Mouse (Mus musculus) 3T3-L1 (cell line): ENCODE results near the gene Mapkapk3.

Experiments used
- DNase-seq: peaks from one replicate; pipeline ENCODE4 v3.0.0-alpha.2; 2015; ENCODE audit warnings: low read depth, low spot score

The Mapkapk3 gene

DNA sequence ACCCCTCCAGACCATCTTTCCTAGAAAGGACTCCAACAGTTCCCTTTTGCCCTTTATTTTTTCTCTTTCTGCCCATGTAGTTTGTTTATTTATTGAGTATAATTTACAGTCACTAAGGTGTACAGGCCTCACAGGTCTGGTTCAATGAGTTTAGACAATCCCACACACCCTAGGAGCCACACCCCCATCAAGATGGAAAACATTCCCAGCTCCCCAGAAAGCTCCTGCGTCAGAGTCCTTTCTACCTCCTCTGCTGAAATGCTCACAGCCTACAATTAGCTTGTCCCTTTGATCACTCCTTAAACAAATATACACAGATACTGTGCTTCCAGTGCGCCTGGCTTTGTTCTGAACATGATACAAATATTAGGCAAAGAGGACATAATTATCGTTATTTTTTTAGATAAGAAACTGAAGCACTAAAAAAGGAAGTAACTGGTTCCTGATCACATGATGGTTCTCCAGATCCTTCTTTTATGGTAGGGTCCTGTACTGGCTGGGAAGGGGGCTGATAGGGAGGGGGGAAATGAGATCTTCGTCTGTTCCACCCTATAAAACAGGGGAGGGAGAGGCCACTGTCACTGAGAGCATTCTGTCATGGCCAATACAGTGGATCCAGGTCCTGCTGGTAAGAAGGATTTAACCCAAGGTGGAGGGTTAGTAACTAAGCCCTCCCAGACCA is 21.8 kb downstream of the Mapkapk3 start:
- no peak for DNase-seq

DNA sequence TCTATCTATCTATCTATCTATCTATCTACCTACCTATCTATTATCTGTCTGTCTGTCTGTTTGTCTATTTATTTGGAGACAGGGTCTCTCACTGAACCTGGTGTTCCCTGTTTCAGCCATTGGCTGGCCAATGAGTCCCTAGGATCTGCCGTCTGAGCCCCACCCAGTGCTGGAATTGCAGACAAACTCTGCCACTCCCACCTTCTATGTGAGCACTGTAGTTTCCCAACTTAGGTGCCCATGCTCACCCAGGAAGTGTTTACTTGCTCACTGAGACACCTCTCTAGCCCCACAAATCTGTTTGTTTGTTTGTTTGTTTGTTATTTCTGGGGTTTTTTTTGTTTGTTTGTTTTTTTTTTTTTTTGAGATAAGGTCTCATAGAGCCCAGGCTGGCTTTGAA is 22.6 kb downstream of the Mapkapk3 start:
- DNase-seq = no peak

DNA sequence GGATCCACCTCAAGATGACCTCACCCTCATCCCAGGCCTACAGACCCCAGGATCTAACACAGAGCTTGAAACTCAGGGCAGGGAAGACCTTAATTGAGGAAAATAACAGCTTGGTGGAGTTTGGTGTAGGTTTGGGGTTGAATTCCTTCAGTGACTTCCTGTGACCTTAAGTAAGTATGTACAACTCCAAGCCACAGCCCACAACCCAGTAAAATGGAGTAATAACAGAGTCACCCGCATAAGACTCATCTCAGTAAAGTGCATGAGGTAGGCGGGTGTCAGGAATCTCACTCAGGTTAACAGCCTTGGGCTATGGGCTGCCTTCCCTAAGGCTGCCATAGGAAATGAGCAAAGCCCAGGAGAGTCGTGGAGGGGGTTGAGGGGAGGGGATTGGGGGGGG is 24.9 kb downstream of the Mapkapk3 start:
- DNase-seq = peak; percentile 55

DNA sequence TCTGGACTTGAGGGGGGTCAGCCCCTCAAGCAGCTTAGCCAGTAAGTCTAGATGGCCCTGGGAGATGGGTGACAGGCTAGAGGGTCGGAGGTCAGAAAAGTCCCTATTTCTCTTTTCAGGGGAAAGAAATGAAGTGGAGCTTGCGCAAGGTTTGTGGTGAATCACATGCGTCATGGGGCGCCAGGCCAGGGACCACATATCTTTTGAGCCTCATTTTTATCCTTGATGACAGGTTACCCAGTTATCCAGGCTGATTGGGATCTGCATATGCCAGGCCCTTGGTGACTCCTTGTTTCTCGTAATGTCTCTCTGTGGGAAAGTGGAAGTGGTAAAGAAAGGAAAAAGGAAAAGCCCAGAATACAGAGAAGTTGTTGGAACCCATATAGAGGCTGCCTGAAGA is 25.8 kb downstream of the Mapkapk3 start:
- peak; percentile 92 for DNase-seq

DNA sequence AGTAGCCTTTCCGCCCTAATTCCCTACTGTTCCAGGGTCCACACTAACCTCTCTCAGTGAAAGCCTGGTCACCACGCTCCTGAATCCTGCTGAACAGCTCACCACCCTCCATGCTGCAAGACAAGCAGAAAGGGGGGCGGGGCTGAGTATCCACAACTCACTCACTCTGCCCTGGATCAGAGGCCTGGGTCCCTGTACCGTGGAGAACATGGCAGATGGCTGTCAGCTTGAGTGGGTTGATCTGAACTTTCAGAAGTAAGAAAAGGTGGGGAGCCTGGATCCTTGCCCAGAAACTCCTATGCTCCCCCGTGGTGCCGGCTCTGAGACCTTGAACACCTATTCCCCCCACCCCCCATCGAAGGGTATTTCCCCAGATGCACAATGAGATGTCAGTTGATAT is 27.3 kb downstream of the Mapkapk3 start:
- DNase-seq = no peak

DNA sequence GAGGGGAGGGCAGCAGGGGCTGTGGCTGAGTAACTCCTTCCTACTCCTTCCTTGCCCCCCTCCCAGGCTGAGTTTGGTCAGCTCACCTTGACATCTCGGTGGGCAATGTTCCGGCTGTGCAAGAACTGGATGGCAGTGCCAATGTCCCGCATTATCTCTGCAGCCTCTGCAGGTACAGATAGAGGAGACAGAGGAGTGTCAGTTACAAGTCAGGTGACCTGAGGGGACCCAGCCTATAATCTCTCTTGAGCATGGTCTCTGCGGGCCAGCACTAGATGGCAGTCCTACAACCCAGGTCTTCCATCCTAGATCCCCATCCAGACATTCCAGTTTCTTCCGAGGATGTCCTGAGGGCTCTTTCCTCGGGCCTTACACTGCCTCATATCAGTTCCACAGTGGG is 27.9 kb downstream of the Mapkapk3 start:
- no peak for DNase-seq

DNA sequence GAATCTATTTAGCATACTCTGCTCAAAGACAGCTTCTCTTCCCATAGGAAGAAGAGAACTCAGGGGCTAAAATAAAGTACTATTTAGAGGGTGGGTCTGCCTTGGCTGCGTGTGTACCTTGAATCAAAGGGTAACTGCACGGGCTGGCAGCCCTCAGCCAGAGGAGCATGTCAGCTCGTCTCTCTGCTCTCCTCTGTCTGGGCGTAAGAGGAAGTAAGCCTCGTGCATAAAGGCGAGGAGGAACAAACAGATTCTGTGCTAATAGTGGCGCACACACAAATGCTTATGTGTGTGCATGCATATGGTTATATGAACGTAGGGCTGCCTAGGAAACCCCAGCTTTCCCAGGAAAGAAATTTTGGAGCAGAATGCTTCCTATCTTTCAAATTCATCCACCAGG is 28.8 kb downstream of the Mapkapk3 start:
- no peak for DNase-seq

DNA sequence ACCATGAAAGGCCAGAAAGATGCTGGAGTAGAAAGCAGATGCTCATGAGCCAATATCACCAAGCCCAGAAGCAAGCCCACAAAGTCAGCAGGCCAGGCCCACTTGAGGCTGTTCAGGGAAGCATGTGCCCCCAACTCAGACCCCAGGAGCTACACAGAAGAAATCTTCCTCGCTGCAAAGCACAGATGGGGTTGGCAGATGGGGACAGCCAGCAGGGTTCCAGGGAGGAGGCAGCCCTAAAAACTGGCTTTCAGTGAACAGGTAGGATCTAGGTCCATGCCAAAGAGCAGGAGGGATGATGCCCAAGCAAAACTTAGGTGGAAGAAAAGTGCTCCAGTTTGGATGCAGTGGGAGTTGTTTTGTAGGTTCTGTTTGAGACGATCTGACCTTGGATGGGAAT is 29.2 kb downstream of the Mapkapk3 start:
- DNase-seq = no peak

DNA sequence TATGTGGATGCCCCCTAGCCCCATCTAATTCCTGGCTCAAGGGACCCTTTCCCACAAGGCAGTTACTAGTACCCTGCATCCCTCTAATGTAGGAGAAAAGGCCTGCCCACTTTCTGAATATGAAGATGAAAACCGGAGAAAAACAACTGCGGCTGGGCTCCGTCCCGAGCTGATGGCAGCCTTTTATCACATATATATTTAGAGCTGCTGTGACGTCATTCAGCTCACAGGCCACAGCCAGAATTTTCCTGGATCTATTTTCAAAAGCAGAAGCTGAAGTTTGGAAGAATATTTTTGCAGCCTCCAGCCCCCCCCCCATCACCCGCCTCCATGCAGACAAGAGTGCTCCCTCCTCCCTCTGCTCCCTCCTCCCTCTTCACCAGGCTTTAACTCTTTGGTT is 30.1 kb downstream of the Mapkapk3 start:
- no peak for DNase-seq

DNA sequence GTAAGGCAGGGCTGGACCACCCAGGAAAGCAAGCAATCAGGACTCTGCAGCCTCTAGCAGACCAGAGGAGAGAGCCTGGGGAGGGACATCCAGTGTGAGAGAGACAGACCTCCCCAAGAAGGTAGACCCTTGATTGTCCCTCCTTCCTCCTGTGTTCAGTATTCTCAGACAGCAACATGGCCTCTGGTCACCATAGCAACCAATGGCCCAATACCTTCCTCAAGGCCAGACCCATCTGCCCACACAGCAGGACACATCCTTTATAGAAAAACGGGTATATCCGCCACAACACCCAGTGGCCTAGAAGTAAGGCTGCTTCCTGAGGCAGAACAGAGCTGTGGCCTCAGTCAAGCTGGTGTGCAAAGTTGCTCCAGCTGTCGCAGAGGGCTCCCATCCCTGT is 34.1 kb downstream of the Mapkapk3 start:
- DNase-seq = no peak

DNA sequence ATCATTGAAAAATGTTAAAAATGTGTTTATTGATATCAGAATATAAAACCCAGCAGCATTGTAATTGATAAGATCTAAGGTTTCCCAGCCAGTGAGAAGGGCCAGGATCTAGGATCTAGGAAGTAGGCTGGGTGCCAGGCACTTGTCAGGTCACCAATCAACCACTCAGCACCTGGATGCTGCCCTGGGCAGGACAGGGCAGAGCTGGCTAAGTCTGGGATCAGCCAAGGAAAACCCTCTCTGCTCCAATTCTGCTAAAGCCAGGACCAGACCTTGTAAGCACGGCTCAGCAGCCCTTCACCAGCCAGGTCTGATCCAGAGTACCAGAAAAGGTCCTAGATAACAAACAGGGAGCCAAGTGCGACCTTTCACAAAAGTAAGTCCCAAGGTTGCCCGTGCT is 34.8 kb downstream of the Mapkapk3 start:
- DNase-seq = no peak

DNA sequence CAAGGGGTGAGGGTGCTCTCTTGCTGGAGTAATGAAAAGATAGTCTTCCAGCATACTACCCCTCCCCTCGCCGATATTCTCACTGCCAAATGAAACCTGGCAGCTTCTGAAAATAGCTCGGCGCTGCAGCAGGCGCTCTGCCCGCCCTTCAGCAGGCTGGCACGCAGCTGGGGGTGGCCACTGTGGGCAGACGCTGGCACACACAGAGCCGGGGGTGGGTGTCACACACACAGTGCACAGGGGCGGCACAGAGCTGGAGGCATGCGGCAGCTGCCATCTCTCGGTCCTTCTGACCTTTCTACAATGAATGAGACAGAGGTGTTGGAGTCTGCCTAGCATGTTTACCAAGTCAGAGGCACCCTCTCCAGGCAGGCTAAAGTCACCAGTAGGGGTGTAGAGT is 35.2 kb downstream of the Mapkapk3 start:
- no peak for DNase-seq

DNA sequence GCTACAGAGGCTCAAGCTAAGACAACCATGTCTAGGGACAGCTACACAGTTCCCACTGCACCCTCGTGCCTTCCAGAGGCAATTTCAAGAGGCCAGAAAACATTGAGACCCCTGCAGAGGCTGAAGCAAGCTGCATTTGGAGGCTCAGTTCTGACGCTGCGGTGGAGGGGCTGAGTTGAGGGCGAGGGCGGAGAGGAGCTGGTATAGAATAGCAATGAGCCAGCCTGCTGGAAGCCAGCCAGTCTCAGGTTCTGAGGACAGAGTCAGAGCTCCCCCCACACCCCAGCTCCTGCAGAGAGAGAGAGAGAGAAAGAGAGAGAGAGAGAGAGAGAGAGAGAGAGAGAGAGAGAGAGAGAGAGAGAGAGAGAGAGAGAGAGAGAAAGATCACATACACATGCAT is 37.5 kb downstream of the Mapkapk3 start:
- DNase-seq = no peak

DNA sequence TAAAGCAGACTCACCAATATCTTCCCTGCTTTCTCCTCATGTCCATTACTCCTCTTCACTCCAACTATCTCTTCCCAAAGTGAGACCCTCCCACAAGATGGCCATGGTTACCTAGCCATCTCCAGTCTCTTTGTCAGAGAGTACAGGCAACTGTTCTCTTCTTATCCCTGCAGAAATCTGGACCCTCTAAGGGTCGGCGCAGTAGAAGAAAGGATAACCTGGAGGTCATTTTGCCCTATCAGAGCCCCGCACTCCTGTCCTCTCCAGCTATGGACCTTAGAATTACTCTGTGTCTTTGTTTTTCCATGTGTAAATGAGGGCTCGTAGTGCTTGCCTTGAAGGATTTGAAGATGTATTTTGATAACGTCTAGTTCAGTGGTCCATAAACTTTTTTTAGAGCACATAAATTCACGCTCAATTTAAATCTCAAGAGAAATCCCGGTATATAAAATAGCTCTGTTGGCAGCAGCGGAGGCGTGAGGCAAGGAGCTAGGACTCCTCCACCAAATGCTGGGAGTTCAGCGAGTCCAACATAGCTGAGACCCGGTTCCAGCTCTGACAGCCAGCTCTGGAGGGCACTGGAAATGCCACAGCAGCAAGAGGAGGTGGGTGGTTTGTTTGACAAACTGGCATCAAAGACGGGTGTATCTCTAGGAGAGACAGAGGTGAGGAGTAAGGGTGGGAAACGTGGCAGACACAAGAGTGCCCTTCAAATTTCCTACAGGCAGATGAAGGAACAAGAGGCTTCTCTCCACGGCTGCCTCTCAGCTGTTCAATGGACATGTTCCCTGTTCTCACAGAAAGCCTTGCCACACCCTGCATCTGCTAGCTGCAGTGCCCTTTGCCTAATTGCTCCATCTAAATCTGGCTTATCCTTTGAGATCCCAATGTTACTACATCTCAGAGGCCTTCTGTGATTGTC is 39.0 kb downstream of the Mapkapk3 start:
- no peak for DNase-seq

DNA sequence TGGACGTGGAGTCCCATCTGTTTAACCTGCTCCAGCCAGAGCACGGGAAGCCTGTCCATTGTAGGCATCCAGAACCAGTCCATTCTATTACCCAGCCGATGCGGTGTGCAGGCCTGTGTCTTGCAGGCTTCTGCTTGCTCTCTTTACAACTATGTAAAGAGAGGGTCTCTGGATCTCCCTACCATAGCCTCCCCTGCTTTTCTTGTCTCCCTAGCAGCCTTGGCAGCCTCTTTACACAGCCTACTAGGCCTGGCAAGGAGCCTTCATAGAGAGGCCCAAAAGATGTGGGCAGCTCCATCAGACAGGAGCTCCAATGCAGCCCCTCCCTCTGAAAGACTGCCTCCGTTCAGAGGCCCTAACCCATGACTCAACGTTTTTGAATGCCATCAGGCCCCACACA is 40.5 kb downstream of the Mapkapk3 start:
- no peak for DNase-seq

DNA sequence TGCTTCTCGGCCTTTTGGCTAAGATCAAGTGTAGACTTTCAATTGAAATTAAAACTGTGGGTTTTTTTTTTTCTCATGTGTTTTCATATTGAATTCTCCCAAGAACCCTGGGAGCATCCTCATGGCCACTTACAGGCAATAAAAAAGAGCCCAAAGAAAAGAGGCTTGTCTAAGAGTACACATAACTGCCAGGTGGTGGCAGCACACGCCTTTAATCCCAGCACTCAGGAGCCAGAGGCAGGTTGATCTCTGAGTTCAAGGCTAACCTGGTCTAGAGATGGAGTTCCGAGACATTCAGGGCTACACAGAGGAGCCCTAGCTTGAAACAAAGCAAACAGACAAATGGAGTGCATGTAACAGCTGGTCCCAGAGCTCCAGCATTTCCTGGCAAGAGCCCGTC is 43.5 kb downstream of the Mapkapk3 start:
- DNase-seq = peak; percentile 57

DNA sequence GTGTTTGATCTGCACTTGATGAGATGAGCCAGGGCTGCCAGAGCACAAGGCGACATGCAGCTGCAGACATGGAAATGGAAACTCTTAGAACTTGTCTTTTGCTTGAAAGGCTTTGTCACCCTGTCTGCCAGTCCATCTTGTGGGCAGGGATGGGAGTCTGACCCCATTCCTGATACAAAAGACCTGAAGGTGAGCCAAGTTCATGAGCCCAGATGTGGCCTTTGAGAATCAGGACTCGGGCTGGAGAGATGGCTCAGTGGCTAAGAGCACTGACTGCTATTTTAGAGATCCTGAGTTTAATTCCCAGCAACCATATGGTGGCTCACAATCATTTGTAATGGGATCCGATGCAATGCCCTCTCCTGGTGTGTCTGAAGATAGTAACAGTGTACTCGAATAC is 44.4 kb downstream of the Mapkapk3 start:
- DNase-seq = no peak

DNA sequence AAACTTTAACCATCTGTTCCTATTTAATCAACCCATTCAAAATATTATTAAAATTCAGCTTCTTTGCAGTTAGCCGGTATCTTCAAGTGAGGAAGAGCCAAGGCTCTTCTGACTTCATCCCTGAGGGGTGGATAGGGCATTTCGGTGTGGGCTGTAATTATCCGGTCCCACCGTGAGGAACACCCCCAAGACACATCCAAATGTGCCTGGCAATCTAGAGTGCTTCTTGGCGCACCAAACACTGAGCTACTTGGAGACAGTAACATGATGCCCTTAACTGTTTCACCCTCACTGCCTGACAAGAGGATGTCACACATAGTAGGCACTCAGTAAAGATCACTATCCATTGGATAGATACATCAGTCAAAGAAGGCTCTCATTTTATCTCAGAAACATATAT is 53.5 kb downstream of the Mapkapk3 start:
- DNase-seq = no peak

DNA sequence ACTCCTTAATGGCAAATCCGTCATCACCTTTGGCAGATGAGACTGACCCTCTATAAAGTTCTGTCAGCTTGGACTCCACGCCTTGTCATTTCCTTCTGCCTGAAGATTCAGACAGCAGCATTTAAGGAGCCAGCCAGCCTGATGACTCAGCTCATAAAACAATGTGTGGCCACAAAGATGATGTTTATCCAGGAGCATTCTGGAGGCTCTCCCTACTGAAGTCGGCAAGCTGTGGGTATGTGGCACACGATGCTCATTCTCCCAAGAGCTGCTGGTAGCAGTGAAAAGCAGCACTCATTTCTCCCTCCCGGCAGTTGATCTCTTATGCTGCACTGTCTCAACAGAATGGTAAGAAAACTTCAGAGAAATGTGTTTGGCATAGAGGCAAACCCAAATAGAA is 54.4 kb downstream of the Mapkapk3 start:
- DNase-seq = peak; percentile 90

DNA sequence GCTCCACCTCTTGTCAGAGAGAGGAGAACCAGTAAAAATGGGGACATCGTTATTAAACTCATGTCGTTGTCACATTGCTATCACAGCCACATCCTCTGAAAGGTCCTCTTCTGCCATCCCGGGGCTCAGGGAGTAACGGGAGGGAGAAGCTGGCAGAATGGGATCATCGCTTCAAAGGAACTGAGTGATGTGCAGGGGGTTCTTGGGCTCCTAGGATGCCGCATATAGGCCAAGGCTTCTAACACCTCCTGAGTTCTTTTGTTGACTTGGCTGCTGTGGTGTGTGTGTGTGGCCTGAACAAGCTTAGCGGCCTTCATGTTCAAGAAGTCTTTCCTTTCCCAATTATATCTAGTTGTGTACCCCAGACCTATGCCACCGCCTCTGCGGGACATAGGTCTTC is 57.5 kb downstream of the Mapkapk3 start:
- no peak for DNase-seq

DNA sequence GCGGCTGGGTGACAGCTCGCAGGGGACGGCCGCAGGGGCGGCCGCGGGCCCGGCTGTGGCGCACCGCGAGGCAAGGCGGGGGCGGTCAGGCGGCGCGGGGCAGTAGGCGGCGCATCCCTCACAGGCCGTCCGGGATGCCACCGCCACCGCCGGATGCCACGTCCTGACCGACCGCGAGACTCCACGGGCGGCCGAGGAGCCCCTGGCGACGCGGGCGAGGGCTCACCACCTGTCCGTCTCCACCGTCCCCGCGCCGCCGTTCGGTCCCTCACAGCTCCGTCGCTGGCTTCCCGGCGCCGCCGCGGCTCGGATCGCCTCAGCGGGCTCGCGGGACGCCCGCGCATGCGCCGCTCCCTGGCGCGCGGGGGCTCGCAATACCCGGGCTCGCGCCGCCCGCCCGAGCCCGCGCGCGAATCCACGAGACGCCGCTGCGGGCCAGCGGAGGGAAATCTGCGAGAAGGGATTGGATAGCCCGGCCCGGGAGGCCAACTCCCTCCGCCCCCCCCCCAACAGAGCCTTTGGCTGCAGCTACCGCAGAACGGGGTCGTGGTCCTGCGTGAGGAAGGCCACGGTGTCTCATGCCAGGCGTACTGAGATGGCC is 58.0 kb downstream of the Mapkapk3 start, which contains the start of gene Dock3:
Gene Dock3 (minus strand): TSS at position 371 of the 601 bp plus-strand sequence.
- DNase-seq = no peak

DNA sequence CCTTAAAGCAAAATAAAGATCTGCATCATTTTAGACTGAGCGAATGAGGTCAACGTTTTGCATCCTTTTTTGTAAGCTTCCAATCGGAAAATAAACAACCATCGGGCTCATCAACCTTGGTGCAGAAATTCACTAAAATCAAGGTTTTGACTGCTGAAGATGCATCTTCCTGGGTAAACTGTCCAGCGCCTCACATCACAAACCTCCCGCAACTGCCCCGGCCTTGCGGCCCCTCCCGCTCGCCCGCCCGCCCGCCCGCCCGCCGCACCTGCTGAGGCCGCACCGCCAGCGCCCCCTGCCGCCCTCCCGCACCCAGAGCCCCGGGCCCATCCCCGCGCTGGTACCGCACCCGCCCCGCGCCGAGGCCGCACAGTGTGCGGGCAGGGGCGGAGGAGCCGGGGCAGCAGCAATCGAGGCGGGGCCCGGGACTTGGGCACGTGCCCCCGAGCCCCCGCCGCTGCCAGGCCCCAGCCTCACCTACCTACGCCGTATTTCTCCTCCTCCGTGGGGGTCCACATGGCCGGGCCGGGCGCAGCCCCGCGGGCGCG is 58.6 kb downstream of the Mapkapk3 start:
- DNase-seq = no peak
